Mouse (Mus musculus) embryonic fibroblast, embryonic 13.5 days (primary cell): ENCODE measurements around the gene Kcnj9.

Experiments
- CTCF ChIP-seq: IDR thresholded peaks from 2 replicates; pipeline ENCODE4 v1.5.1; 2011; ENCODE audit warnings: mild to moderate bottlenecking, control low read depth, low read length, moderate library complexity, borderline replicate concordance; ENCODE audit not compliant: insufficient read depth
- POLR2A ChIP-seq: IDR thresholded peaks from 2 replicates; pipeline ENCODE4 v1.6.1; 2011; ENCODE audit warnings: low read depth, mild to moderate bottlenecking, control low read depth, low read length, moderate library complexity

- no peak for TF ChIP-seq CTCF
- TF ChIP-seq POLR2A, result no peak
These were observed 35.7 kb downstream of the Kcnj9 start for GRCm38 (mm10) chr1:172293449-172293848.
